In genomic region chr17:66879151-66879550, GRCm38 (mm10) we compare ENCODE assay signal across 23 mouse cellular contexts.
"Had no signal": no experiment of that assay in that cellular context is flagged by ENCODE, and none has a peak within 500 bp of the region (broad histone marks: within the 10 kb centered on the region; RNA-seq: fewer than 3 reads in every experiment).

No protein-coding gene starts in this region.

- ATAC-seq: hindbrain, postnatal 0 days; intestine, embryonic 16.5 days had no signal

- DNase-seq: gastrocnemius, postnatal 14 days; gastrocnemius, postnatal 36 days; heart, adult 18-20 months; heart, postnatal 10 days; kidney, adult 11 months; kidney, adult 2 months; kidney, adult 9 months; kidney, postnatal 14 days; kidney, postnatal 36 days; layer of hippocampus, adult 9-11 months; layer of hippocampus, postnatal 36 days; left cerebral cortex, postnatal 4 days; liver, embryonic 13.5 days had no signal

- H3K36me3 ChIP-seq: heart, embryonic 10.5 days; heart, embryonic 12.5 days; hindbrain, embryonic 13.5 days; hindbrain, embryonic 15.5 days; kidney, embryonic 15.5 days; limb, embryonic 13.5 days; limb, embryonic 15.5 days; liver, embryonic 13.5 days had no signal

- H3K9ac ChIP-seq: heart, embryonic 12.5 days; hindbrain, embryonic 13.5 days; hindbrain, embryonic 15.5 days; kidney, embryonic 15.5 days; limb, embryonic 13.5 days; limb, embryonic 15.5 days; liver, embryonic 13.5 days had no signal

- H3K27me3 ChIP-seq: heart, embryonic 12.5 days; hindbrain, embryonic 13.5 days; hindbrain, embryonic 15.5 days; kidney, embryonic 15.5 days; limb, embryonic 13.5 days; limb, embryonic 15.5 days; liver, embryonic 13.5 days had no signal

- H3K27ac ChIP-seq: heart, embryonic 10.5 days; hindbrain, embryonic 13.5 days; hindbrain, embryonic 15.5 days; hindbrain, postnatal 0 days; kidney, embryonic 15.5 days; kidney, postnatal 0 days; limb, embryonic 13.5 days; limb, embryonic 15.5 days; liver, embryonic 13.5 days had no signal

- H3K4me3 ChIP-seq: heart, embryonic 10.5 days; heart, embryonic 12.5 days; hindbrain, embryonic 13.5 days; hindbrain, embryonic 15.5 days; kidney, embryonic 15.5 days; limb, embryonic 13.5 days; limb, embryonic 15.5 days; liver, embryonic 13.5 days had no signal

- H3K9me3 ChIP-seq: heart, embryonic 10.5 days; heart, embryonic 12.5 days; hindbrain, embryonic 13.5 days; hindbrain, embryonic 15.5 days; kidney, embryonic 15.5 days; limb, embryonic 13.5 days; limb, embryonic 15.5 days; liver, embryonic 13.5 days had no signal

- H3K4me2 ChIP-seq: heart, embryonic 12.5 days; hindbrain, embryonic 13.5 days; hindbrain, embryonic 15.5 days; kidney, embryonic 15.5 days; limb, embryonic 13.5 days; limb, embryonic 15.5 days; liver, embryonic 13.5 days had no signal

- H3K4me1 ChIP-seq: limb, embryonic 15.5 days; liver, embryonic 13.5 days had no signal
